Mouse (Mus musculus) embryo, embryonic 11.5 days (tissue): Measurements from ENCODE around the gene Maml3.

Experiments used
- DNase-seq: peaks from one replicate; pipeline ENCODE4 v3.0.0-alpha.2; 2012; ENCODE audit warnings: low read depth, low spot score

Gene Maml3

DNA sequence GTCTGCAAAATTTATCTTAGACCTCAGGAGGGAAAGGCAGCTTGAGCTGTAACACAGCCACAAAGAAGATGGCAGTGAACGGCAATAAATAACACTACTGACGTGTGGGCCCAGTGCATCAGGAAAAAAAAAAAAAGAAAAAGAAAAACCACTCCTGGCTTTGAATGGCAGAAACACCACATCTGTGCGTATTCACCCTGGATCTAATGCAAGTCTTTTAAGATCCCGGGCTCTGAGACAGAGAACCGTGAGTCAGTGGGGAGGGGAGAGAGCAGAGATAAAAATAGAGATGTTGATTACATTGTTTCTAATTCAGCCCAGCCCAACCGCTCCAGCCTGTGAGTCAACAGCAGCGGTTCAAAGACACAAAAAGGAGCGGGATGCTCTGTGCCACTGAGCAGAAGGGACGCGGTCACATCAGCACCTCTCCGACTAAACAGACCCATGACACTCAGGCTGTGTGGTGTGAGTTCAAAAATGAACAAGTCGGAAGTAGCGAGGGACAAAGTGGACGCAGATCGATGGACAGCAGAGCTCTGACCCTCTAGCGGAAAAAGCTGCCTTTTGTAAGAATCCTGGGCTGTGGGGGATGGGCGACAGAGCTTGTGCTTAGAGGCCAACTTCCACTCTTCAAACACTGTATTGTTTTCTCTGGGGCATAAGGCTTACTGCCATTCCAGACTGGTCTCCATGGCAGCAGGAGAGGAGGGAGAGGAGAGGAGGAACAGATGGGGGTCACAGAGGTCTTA lies 316.1 kb downstream of the Maml3 start:
- peak; percentile 77 for DNase-seq

DNA sequence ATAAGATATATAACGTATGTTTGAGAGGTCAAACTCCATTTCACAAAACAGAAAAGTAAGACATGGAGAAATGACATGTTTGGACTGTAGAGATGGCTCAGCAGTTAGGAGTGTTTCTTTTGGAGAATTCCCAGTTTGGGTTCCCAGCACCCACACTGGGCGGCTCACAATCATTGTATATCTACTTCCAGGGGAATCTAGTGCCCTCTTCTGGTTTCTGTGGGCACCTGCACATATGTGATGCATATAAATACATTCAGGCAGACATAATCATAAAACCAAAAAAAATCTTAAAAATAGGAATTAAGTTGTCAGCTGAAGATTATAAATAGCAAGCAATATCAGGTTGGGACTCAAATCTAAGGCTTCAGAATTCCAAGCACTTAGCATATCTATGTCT lies 316.9 kb downstream of the Maml3 start:
- no peak for DNase-seq

DNA sequence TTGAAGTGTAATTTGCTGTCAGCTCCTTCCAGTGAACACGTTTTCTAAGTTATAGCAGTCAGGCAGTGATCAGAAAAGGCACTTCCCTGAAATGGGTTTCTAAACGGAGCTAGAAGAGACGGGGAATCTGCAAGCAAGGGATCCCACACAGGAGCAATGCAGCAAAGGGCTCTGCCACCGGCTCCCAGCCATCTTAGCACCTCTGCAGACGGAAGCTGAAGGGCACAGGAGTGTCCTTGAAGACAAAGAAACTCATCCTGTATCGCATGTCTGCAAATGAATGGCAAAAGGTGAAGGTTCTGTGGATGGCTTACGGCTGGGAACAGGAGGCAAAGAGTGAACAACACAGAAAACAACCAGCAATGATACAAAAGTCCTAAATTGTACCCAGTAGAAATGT lies 319.1 kb downstream of the Maml3 start:
- DNase-seq = no peak

DNA sequence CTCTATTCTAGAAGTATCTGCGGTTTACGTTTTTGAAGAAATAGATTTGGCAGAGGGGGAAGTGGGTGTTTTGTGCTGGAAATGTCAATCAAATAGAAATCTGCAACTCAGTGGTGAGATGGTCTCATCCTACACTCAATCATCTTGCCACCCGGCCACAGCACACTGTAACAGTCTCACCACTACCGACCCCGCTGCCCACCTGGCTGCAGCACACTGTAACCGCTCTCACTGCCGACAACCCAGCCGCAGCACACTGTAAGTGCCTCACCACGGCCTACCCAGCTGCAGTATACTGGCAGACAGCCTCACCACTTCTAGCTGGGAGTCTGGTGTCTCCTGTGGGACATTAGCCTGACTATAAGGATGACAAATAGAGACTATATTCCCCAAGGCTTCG lies 322.7 kb downstream of the Maml3 start:
- DNase-seq = no peak

DNA sequence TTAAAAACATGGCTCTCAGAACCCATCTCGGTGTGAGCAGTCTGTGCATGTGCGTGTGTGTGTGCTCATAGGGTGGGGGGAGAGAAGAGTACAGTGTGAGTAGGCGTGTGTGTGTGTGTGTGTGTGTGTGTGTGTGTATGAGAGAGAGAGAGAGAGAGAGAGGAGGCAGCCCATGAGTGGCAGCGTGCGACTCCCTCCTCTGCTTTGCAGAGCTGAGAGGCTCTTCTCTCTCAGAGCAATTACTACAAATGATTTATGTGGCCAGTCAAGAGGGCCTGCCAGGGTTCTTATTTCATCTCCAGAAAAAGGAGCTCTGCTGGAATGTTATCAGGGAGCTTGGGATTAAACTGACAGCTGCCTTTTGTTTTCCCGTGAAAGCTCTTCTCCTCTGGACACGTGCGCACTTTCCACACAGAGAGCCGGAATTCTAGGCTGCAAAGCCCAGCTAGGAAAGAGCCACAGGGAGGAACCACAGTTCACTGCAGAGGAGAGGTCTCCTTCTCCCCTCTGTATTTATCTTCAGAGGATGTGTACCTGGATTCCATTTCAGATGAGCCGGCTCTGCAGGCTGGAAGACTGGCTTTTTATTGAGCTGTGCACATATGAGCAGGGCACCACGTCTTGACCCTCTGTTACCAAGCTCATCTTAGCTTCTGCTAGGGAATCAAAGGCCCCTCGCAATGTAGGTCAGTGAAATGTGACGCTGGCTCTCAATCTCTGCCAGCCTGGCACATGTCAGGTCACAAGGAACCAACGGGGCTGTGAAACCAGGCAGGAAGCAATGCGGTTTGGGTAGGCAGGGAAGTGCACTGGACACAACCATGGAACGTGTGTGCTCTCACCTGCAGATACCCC lies 325.9 kb downstream of the Maml3 start:
- DNase-seq = peak; percentile 48

DNA sequence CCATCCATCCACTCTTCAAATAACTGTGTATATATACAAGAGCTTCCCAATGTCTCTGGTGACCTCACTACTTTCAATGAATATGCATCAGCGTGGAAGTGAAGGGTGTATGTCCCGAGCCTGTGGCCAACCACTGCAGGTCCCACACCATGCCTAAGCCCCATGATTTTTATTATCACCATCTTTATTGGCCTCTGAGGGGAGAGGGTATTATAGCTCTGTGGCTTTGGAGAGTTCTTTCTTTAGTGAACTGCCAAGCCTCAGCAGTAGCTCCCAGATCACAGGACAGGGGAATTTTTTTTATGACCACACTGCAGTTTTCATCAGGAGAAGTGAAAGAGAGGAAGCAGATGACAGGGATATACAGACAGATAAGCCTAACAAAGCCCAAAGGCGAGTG lies 326.7 kb downstream of the Maml3 start:
- no peak for DNase-seq

DNA sequence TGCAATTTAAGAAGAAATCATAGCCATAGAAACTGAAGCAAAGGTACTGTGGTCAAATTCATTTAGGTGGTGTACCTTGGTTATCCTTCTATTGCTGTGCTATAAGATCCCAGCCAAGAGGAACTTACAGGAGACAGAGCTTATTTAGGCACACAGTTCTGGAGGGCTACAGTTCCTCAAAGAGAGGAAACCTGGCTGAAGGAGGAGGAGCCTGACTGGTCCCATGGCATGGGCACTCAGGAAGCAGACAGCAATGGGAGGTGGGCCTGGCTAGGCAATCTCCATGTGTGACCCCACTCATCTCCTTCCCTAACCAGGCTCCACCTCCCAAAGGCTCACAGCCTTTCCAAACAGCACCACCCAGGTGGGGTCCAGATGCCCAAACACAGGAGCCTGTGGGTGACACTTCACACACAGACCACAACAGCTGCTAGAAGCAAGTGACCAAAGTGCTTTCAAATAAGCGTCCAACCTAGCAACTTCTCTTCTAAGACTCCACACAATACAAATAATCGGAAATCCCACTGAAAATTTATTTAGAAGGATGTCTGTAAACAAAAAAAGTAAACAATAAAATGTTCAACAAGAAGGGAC lies 328.8 kb downstream of the Maml3 start:
- DNase-seq = no peak

DNA sequence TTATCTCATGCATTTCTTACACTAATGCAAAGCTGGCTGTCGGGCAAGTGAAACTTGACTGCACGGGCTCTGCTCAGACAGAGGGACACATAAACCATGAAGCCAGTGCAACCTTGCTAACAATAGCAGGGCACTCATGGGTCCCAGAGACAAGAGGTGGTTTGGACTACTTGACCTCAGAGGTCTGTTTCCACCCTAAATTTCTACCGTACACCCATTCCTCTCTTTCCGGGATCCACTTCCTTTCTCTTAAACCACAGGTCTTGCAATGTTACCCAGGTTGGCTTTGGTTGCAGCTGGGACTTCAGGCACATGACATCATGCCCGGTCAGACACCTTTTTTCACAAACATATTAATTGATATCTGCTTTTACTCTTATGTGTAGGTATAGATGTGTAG lies 331.3 kb downstream of the Maml3 start:
- DNase-seq = no peak

DNA sequence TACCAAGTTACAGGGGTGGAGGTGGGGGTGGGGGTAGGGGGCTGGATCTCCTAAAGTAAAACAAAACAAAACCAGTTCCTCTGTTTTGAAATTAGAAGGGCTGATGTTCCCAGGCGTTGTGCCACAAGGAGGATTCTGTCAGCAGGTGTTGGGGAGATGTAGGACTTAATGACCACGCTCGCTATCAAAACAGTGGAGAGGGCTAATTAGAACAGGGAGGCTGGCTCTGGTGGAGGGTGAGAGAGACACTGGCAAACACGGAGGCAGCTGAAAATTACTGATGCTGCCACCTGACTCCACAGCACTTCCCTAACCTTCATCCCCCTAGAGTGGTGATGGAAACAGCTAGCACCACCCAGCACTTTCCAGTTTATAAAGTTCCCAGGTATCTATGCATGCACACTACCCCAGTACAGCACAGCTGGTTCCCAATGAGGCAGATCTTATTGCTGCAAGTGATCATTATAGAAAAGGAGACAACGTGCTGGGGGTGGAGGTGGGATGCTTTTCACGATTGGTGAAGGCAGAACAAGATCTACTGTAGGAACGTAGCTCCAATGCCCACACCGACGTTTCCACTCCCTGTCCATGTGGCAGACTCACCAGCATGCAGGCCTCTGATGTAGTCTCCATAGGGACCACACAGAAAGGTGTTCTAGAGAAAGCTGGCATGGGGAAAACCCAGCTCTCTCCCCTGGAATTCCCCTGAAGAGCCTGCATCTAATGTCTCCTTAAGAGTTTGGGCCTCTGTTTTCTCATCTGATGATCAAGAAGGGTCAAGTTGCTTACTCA lies 332.8 kb downstream of the Maml3 start:
- DNase-seq = no peak

DNA sequence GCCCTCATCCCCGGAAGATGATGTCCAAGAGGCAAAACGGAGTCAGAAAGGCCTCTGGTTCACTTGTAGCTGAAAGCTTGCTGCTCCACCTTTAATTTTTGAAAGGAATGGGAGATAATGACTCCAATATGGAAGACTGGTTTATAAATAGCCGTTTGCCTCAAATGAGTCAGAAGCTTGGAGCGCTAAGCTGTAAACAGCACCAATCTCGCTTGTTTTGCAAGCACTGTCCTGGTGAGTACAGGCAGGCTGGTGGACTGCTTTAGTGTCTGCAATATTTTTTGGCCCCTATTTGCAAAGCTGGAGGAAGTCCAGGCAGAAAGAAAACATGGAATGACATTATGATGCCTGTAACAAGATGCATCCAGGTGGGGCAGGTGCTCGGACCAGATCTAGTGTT lies 335.7 kb downstream of the Maml3 start:
- no peak for DNase-seq

DNA sequence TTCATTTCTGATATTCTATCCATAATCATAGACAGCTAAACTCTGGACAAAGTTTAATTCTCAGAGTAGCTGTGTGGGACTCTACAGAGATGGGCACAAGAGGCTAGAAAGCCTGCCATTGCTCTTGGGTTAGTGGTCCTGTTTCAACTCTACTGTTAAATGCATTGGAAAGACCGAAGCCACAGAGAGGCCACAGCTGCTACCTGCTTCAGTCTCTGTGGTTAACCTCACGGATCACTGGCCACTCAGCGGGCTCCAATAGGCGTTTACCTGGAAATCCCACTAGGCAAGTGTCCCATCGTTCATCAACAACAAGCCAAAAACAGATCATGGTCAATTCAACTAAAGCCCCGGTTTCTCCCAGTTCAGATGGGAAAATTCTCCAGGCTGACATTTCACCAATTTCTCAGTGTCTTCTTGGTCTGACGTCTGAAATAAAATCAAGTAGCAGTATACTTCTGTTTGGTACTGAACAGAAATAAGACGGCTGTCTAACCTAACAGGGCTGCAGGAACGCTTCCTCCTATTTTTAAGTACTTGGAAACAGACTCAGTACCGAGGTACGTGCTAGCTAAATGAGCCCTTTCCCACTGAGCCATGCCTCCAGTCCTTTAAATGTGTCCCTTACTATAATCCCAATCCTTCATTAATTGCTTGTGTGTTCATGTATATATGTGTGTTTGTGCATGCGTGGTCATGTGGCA lies 339.5 kb downstream of the Maml3 start:
- no peak for DNase-seq

DNA sequence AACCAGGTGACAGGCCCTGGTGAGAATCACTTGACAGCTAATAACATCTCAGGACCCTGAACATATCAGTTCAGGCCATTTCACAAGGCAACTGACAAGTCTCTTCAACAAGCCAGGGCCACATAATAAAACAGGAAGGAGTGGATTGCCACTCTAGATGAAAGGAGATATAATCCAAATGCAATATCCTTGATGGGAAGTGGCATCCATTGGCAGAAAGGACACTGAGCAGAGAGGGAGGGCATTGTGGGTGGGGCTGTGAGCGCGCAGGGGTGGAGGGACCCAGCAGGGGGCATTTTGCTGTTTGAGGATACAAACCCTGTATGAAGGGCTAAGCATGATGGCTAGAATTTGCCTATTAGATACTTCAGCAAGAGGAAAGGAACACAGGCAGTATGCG lies 340.7 kb downstream of the Maml3 start:
- no peak for DNase-seq

DNA sequence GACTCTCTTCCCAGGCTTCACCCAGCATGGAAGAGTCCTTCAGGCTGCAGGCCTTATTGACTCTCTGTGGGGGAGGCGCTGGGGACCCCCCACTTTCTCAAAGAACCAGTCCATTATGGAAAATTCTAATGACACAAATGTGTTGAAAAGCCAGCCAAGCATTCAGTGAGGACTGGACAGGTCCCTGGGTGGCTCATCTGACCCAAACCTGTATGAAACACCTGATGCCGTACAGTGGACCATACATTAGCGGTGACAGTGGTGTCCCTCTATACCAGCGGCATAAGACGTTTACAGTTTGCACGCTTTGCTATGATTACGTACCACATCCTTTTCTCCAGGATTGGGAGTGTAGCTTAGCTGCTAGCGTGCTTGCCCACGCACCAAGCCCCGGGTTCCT lies 342.0 kb downstream of the Maml3 start:
- no peak for DNase-seq

DNA sequence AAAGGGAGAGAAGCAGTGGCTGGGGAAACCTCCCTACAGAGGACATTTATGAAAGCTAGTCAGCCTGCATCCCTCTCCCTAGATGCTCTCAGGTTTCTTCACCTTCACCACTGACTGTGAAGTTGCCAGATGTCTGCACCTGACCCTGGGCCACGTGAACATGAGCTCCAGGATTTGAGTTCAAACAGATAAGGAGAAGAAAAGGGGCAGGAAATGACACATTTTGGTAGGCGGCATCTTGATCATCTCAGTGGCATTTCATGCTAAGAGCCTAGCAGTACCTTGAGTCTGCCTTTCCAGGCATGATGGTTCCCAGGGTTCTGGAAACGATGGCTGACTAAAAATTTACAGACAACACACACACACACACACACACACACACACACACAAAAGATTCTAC lies 345.3 kb downstream of the Maml3 start:
- no peak for DNase-seq

DNA sequence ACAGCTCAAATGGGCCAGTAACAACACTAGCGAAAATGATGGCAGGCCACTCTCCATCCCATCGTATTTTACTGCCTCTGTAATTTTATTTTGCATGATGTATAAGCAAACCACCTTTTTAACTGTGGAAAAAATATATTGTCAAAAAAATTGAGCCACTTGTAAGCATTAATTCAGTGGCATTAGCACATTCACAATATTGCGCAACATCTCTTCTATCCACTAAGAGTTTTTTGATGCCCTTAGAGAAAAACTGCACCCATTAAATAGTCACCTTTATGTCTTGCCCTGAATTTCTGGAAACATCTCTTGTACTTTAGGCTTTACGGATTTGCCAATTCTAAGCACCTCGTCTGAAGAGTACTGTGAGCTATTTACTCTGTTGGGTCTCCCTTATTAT lies 347.8 kb downstream of the Maml3 start:
- no peak for DNase-seq

DNA sequence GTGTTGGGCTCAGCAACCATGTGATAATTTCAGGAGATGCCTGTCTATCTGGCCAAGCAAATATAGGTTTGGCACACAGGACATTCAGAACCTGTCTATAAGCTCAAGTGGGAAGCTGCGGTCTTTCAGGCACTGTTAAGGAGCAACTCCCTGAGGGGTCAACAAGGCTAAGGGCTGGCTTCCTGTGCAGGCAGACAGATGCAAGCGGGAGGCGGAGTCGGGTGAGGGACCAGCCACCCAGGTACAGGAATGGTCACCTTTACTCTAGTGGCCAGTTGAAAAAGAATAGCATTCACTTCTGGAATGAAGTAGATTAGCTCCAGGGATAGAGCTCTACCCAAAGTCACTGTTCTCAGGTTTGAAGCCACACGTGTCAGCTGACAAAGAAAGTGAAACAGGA lies 348.6 kb downstream of the Maml3 start:
- no peak for DNase-seq

DNA sequence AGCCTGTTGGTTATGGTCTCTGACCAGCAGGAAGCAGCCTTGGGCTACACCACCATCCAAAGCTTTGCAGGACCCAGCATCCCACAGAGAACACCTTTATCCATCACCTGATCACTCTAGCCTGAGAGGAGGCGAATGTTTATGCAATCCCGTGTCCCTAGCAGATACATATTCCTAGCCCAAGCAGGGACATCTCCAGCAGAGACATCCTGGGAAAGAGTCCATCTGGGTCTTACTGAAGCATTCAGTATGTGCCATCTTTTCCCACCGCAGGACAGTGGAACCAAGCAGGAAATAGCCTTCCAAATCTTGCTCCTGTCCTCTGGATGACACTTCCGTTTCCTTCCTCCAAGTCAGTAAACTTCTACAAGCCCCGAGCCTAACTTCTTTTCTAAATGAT lies 351.6 kb downstream of the Maml3 start:
- DNase-seq = no peak

DNA sequence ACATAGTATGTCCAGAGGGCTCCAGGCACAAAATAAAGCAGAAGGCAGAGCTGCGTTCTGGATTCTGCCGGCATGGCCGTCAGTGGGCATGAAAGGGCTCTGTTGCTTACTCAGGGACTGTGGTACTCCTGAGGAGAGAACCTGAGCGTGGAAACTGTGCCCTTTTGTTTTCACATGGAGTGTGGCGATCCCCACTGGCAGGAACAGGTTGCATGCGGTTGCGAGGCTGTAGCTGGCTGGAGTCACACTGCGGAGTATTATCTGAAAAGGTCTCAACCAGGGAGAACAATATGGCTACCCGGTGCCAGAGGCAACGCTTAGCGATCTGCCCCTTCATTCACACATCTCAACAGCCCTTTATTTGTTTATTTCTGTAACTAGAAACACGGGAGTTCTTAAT lies 353.4 kb downstream of the Maml3 start:
- no peak for DNase-seq

DNA sequence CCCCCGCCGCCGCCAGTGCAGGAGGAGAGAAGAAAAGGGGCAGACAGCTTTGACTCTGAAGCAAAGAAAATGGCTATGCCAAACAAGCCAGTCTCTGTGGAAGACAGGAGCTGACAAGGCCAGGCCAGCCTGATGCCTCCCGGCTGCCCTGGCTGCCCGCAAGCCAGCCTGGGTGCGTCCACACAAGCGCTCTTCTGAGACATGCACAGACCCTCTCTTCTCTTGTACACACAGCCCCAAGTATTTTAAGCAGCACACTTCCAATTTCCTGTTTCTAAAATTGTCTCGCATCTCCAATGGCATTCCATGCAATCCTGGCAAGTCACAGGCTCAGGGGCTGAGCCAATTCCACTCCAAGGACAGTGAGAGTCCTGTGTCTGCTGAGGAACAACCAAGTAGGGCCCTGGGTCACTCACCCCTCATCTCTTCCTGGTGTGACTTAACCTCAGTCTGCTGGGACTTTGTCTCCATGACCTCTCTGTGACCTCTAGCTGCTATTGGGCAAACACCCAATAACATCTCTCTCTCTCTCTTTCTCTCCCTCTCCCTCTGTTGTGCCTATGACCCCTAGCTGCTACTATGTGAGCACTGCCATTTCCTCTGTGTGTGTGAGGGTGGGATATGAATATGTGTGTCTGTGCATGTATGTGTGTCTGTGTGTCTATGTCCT lies 354.9 kb downstream of the Maml3 start:
- no peak for DNase-seq

DNA sequence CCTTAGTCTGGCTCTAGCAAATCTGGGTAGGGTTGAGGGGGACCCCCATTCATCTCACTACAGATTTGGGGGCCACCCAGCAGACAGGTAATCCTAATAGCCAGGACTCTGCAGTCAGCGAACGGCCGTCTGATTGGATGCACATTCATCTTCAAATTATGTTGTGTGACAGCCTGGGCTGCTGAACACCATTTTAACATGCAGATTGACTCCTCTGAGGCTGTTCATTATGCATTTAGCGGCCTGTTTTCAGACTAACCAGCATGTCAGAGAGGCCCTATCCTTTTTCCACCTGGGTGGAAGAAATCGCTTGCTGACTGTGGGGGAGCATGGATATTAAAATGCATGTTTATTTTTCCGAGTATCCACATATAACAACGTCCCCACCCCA lies 355.5 kb downstream of the Maml3 start:
- DNase-seq = no peak
